Mouse (Mus musculus) brain, embryonic 14.5 days (tissue): ENCODE results near the gene Gm11027. TPM values are rescaled to one million over a fixed set of nuclear protein-coding genes. Genes with fewer than 3 reads are reported as not detected.

Experiments used
- DNase-seq: peaks from one replicate; pipeline ENCODE4 v3.0.0-alpha.2; 2011; ENCODE audit warnings: low read depth
- CTCF ChIP-seq: fragments of 200-500 bp; IDR thresholded peaks from 2 replicates; pipeline ENCODE4 v1.5.1; 2012; ENCODE audit warnings: inconsistent platforms, mild to moderate bottlenecking, moderate library complexity, borderline replicate concordance; ENCODE audit not compliant: insufficient read depth, insufficient read length; ENCODE audit errors: extremely low read depth
- POLR2A ChIP-seq: fragments of 200-500 bp; IDR thresholded peaks from 2 replicates; pipeline ENCODE4 v1.6.1; 2012; ENCODE audit warnings: mild to moderate bottlenecking, inconsistent platforms, borderline replicate concordance; ENCODE audit not compliant: poor library complexity, insufficient read depth, insufficient read length, severe bottlenecking; ENCODE audit errors: extremely low read depth
- polyA plus RNA-seq: library from polyadenylated mRNA; depleted of rRNA; stranded (reverse); fragments of >200 nt; gene quantifications from 2 replicates; pipeline ENCODE4 v1.2.3, GENCODE M21; 2012; rRNA removed

The Gm11027 gene
- polyA plus RNA-seq, 1 experiment: not detected

DNA sequence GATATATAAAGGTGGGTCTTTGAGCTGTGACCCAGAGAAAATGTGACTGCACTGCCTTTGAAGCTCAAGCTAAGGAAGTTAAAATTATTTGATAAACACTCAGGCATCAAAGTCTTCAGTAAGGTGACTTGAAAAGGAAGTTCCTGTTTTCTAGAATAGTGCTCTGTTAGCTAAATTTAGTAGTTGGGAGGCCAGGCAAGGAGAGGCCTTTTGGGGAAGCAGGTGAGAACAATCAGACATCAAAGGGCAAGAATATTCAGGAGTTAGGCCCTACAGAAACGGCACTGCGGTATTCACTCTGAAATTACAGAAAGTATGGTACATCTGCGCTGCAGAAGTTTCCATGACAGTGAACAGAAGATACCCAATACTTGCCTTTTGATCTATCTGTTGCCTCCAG is 40.3 kb downstream of the Gm11027 start:
- no peak for DNase-seq
- TF ChIP-seq CTCF (no peak), POLR2A (no peak)

DNA sequence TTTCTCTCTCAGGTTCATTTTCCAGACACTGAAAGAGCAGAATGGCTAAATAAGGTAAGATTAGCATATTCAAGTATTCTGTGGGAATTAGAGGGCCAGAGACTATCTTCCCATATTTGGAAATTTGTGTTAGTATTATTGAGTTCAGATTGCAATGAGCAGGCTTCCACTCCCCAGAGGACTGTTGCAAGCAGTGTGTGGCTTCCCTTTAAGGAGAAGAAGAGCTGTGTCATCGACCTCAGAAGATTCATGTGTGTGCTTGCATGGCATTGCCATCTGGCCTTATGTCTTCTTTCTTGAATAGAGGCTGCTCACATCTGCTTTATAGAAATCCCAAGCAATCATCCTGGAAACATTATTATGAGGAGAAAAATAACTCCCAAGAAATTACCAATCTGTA is 42.6 kb downstream of the Gm11027 start:
- no peak for TF ChIP-seq CTCF
- TF ChIP-seq POLR2A: no peak

More for the DNA sequence above, 42.6 kb downstream of the Gm11027 start:
- no peak for DNase-seq

Other genes with a start within 250 kb of the Gm11027 start
- 38.3 and 38.4 TPM in 2 replicates for gene Zfp386, start 227.7 kb upstream of the Gm11027 start, polyA plus RNA-seq
- gene Vipr2, start 197.7 kb upstream of the Gm11027 start, polyA plus RNA-seq: 1.7 and 2.1 TPM in 2 replicates
- 12.7 and 15.8 TPM in 2 replicates for gene Wdr60, start 12.4 kb upstream of the Gm11027 start, polyA plus RNA-seq
- 8.5 and 13.4 TPM in 2 replicates for gene Esyt2, start 5.8 kb downstream of the Gm11027 start, polyA plus RNA-seq
- gene Ncapg2, start 130.0 kb downstream of the Gm11027 start, polyA plus RNA-seq: 10.3 and 13.5 TPM in 2 replicates
- gene Ptprn2, start 210.3 kb downstream of the Gm11027 start, polyA plus RNA-seq: 50.3 and 63.0 TPM in 2 replicates